Mouse (Mus musculus) cerebellum, postnatal 25 days (tissue): ENCODE measurements at regions not wholly inside any gene's neighbourhood (a gene's known extent, or its start where the extent isn't known, plus 50 kb on each side); places are given as distances from the start of the nearest gene placed in this dataset.
"Not testable (repeated sequence)": the region's sequence is repeated elsewhere in the genome, so short reads cannot be mapped to it uniquely, and the experiment has no call there.

Experiments used
- DNase-seq, 2 experiments: peaks; one replicate each; pipeline ENCODE4 v3.0.0; 2021; ENCODE audit warnings: mixed read lengths in 2 of 2

GRCm38 (mm10) chr1:51411726-51412125 lies 66.5 kb downstream of the Nabp1 start:
- no peak for DNase-seq

GRCm38 (mm10) chr1:51403632-51404031 lies 74.6 kb downstream of the Nabp1 start:
- no peak for DNase-seq

DNA sequence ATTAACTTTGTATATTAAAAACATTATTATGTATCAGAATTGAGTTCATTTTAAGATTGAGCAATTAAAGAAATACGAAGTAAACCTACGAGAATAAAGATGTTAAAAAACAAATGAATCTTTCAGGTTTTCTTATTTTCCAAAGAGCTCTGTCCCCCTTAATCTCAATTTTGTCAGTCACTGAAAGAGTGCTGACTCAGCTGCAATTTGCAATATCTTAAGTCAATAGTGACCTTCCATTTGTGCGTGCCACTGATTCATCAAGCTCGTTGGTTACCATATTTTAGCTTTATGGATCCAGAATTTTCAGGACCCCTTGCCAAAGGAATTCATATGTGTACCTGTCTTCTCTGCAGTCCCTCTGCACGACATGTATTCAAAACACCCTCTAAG lies 75.7 kb downstream of the Nabp1 start:
- DNase-seq, result no peak

DNA sequence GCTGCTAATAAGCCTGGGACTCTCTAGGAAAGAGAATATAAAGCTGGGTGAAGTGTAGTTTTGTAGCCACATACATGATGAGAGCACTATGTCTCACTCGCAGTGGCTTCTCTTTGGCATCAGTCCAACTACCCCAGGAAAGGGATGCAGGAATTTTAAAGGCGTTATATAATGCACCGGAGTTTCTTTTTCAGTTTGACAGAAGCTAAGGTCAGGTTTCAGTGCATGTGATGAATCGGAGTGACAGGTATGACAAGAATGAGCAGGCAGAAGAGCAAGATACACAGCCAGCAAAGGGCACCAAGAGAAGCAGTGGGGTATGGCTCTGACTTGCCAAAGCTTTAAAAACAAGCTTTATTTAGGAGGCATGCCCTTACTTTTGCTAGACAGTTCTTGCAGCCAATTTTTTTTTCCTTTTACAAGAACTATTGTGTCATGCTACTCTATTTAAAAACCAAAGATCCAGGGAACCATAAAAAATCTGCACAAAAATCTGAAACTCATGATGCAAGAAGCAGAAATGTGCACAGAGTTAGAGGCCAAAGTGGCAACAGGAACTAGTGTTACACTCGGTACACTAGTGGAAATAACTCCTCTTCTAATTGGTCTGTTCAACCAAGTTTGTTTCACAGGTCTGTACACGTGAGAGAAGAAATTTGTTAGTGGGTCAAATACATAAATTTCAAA lies 76.2 kb downstream of the Nabp1 start:
- DNase-seq, result peak; percentile 11 to 18

- DNase-seq, result not testable (repeated sequence)
Measured at GRCm38 (mm10) chr1:51400541-51400940, 77.7 kb downstream of the Nabp1 start.

DNA sequence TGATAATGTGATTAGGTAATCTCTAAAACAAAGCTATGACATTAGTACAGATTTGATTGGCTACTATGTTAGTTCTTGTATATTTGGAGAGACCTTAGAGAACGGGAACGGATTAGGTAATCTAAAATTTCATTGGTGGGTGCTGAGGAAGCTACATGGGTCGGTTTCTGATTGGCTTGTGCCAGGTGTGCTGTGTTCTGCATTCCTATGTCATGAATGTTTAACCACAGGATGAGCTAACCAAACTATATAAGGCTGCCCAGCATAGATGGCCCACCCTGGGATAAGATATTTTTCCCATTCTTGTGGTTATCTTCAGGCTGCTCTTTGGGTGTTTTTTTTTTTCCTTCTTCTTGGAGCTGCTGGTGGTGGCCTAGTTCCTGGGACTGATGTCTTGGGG lies 91.4 kb downstream of the Nabp1 start:
- DNase-seq, result no peak

- no peak for DNase-seq
Measured at GRCm38 (mm10) chr1:51384051-51384450, 94.2 kb downstream of the Nabp1 start.

- no peak for DNase-seq
Measured at GRCm38 (mm10) chr1:51380240-51380639, 91.3 kb downstream of the Cavin2 start.

DNA sequence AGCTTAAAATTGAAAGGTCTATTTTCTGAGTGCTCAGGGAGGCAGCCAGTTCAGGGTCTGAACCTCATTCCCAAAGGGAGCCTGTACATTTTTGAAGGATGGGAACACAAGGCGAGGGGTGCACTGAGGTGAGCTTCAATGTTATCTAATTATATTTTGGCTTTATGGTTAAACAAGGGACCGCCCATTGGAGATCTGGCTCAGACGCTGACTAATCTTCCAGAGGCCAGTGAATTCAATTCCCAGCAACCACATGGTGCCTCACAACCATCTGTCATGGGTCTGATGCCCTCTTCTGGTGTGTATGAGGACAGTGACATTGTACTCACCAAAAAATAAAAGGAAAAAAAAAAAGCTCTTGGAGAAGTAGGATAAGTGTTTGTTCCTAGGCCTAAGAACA lies 78.7 kb downstream of the Cavin2 start:
- peak; percentile 69 to 80 for DNase-seq

DNA sequence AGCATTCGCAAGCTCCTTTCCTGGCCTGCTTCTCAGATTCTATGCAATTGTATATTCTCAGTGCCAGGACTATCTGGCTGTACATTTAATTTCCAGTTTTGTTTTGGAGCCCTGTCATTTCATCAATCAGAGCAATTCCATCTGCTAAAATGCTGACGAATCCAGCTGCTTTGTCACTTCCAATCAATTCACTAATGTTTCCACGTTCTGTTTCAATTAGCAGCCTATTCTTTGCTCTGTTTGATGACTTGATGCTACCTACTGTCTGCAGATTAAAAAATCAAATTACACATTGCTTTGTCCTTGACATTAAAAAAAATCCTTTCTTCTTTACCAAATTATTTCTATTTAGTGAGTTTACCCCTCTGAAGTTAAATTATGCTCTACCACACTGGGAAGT lies 71.2 kb downstream of the Cavin2 start:
- DNase-seq, result no peak
